Mouse (Mus musculus) brain, embryonic 14.5 days (tissue): ENCODE data around the gene Gzmn.

ENCODE experiments used
- CTCF ChIP-seq: fragments of 200-500 bp; IDR thresholded peaks from 2 replicates; pipeline ENCODE4 v1.5.1; 2012; ENCODE audit warnings: inconsistent platforms, mild to moderate bottlenecking, moderate library complexity, borderline replicate concordance; ENCODE audit not compliant: insufficient read depth, insufficient read length; ENCODE audit errors: extremely low read depth
- POLR2A ChIP-seq: fragments of 200-500 bp; IDR thresholded peaks from 2 replicates; pipeline ENCODE4 v1.6.1; 2012; ENCODE audit warnings: mild to moderate bottlenecking, inconsistent platforms, borderline replicate concordance; ENCODE audit not compliant: poor library complexity, insufficient read depth, insufficient read length, severe bottlenecking; ENCODE audit errors: extremely low read depth

DNA sequence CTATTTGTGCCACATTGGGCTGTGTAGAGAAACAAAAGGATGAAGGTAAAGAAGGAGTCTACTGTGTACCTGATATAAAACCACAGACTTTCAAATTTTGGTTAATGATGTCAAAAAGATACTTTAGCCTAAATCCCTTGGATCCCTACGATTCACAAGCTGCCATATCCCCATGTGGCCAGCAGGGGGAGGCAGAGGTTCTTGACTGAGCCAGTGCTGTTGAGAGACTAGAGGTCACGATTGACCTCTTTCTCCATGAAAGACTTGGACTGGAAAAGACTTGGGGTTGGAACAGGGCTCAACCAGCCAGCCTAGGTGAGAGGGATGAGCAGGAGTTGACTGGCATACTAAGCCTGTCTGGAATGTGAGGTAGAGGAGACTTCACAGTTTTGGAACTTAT is 29.6 kb upstream of the Gzmn start:
- TF ChIP-seq POLR2A (no peak), CTCF (peak; percentile 81; the same call in 1 of the 2 replicates)
